Mouse (Mus musculus): ENCODE data around the gene Ncf1.
A peak's percentile ranks its signal among the peaks of the same experiment; 100 is the strongest.

The Ncf1 gene

GRCm38 (mm10) chr5:134186961-134187731 is 42.3 kb downstream of the Ncf1 start:
- TF ChIP-seq GATA4 (IDR thresholded peaks at IDR 0.05; ENCODE audit: insufficient replicate concordance, low read length) = no peak

GRCm38 (mm10) chr5:134186059-134186458 is 43.4 kb downstream of the Ncf1 start:
- TF ChIP-seq GATA4 (IDR thresholded peaks at IDR 0.05; ENCODE audit: insufficient replicate concordance, low read length) = no peak

- no peak; the same call in 1 of the 2 replicates for TF ChIP-seq GATA4 (IDR thresholded peaks at IDR 0.05; ENCODE audit: insufficient replicate concordance, low read length)
Observed at GRCm38 (mm10) chr5:134183880-134184808, 45.3 kb downstream of the Ncf1 start, which contains the start of gene Gtf2ird2. Gtf2ird2 (plus strand) TSS chr5:134184019.

- no peak for TF ChIP-seq GATA4 (IDR thresholded peaks at IDR 0.05; ENCODE audit: insufficient replicate concordance, low read length)
Observed at GRCm38 (mm10) chr5:134183162-134183561, 46.3 kb downstream of the Ncf1 start.

GRCm38 (mm10) chr5:134182735-134183134 is 46.7 kb downstream of the Ncf1 start:
- peak; percentile 84; the same call in 1 of the 2 replicates for TF ChIP-seq GATA4 (IDR thresholded peaks at IDR 0.05; ENCODE audit: insufficient replicate concordance, low read length)

- TF ChIP-seq GATA4 (IDR thresholded peaks at IDR 0.05; ENCODE audit: insufficient replicate concordance, low read length) = no peak
Observed at GRCm38 (mm10) chr5:134182172-134182571, 47.3 kb downstream of the Ncf1 start.

- TF ChIP-seq GATA4 (IDR thresholded peaks at IDR 0.05; ENCODE audit: insufficient replicate concordance, low read length) = no peak
Observed at GRCm38 (mm10) chr5:134179871-134180270, 49.6 kb downstream of the Ncf1 start.

- TF ChIP-seq GATA4 (IDR thresholded peaks at IDR 0.05; ENCODE audit: insufficient replicate concordance, low read length) = no peak
Observed at GRCm38 (mm10) chr5:134178536-134178935, 50.9 kb downstream of the Ncf1 start.

- no peak; the same call in 1 of the 2 replicates for TF ChIP-seq GATA4 (IDR thresholded peaks at IDR 0.05; ENCODE audit: insufficient replicate concordance, low read length)
Observed at GRCm38 (mm10) chr5:134176169-134176881, 53.1 kb downstream of the Ncf1 start, which contains the start of gene Rcc1l. Rcc1l (minus strand) TSS chr5:134176774.

GRCm38 (mm10) chr5:134175696-134176095 is 53.7 kb downstream of the Ncf1 start:
- no peak for TF ChIP-seq GATA4 (IDR thresholded peaks at IDR 0.05; ENCODE audit: insufficient replicate concordance, low read length)

- TF ChIP-seq GATA4 (IDR thresholded peaks at IDR 0.05; ENCODE audit: insufficient replicate concordance, low read length) = no peak
Observed at GRCm38 (mm10) chr5:134173206-134173605, 56.2 kb downstream of the Ncf1 start.

GRCm38 (mm10) chr5:134170167-134170566 is 59.3 kb downstream of the Ncf1 start:
- no peak for TF ChIP-seq GATA4 (IDR thresholded peaks at IDR 0.05; ENCODE audit: insufficient replicate concordance, low read length)

Measured in liver, adult (tissue).